Mouse (Mus musculus) kidney, adult 2 months (tissue): Measurements from ENCODE around the gene Esam.

ENCODE experiments used
- CTCF ChIP-seq: fragments of 200-500 bp; conservative IDR thresholded peaks from 2 replicates; pipeline ENCODE4 v1.5.1; 2011; ENCODE audit warnings: low read depth, mild to moderate bottlenecking, control low read depth, low read length, moderate library complexity, mixed read lengths; ENCODE audit not compliant: insufficient read depth, insufficient read length
- POLR2A ChIP-seq: fragments of 200-500 bp; IDR thresholded peaks from one replicate; pipeline ENCODE4 v1.6.1; 2011; ENCODE audit warnings: low read depth, low read length, control low read depth

DNA sequence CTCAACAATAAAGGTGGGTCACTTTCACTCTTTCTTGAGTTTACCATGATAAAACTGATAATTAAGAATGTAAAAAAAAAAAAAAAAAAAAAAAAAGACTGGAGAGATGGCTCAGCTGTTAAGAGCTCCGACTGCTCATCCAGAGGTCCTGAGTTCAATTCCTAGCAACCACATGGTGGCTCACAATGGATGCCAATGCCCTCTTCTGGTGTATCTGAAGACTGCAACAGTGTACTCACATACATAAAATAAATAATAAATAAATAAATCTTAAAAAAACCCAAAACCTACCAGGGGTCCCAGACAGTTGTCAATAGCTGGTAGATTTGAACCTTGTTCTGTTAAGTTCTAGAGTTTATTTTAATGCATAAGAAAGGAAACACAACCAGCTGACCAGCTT, 19.0 kb downstream of the Esam start:
- TF ChIP-seq CTCF = 0 out of 2 replicates have a peak, but pooled peaks have one; percentile 15
- TF ChIP-seq POLR2A = no peak
